Mouse (Mus musculus) lung, postnatal 14 days (tissue): ENCODE data around the gene Dscam.

Experiments used
- DNase-seq: peaks from one replicate; pipeline ENCODE4 v3.0.0; 2021

Dscam gene

GRCm38 (mm10) chr16:97103046-97103445, 67.5 kb downstream of the Dscam start:
- no peak for DNase-seq

DNA sequence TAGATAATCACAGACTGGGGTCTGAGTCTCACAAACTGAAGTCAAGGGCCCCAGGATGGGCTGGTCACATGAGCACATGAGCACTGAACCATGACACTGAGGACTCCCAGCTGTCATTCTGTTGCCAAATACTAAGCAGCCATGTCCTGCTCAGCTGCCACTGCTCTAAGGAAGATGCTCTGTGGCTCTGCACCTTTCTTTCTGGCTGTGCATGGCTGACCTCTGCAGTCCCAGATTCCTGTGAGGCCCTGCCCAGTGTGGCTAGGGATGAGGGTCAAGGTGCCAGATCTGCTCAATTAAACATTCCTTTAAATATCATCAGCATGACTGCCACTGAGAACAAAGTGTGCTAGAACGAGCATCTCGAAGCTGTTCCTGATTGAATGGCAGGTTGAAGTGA, 70.5 kb downstream of the Dscam start:
- no peak for DNase-seq

- DNase-seq: no peak
Measured at GRCm38 (mm10) chr16:97098508-97098907, 72.0 kb downstream of the Dscam start.

- DNase-seq: no peak
Measured at GRCm38 (mm10) chr16:97096709-97097108, 73.8 kb downstream of the Dscam start.

DNA sequence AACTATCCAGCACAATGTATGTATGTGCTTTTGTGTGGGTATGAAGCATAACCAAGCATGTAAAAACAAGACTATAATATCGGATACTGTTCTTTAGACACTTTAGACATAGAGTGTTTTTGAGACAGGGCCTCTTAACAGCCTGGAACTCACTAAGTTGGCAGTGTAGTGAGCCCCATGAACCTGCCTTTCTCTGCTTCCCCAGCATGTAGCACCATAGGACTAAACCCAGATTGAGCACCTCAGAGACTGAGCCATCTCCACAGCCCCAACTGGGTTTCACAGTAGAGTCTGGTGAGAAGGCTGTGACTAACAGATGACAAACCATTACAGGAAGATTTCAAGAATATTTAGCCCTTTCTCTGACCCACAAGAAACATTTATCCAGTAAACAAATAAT, 75.1 kb downstream of the Dscam start:
- DNase-seq: no peak

DNA sequence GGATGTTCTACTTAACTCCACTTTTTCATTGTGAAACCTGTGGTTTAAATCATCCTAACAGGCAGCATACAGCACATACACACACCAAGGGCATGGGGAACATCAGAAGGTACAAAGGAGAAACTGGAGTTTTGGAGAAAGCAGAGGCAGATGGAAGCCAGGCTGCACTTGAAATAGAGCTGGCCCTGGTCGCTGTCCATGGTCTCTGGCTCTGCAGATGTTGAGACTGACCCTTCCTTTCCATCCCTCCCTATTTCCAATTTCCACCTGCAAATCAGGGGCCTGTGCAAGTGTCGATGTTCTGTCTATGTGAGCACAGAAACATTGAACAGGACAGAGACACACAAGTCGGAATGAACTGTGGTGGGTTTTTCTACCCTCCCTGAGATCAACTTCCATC, 81.2 kb downstream of the Dscam start:
- no peak for DNase-seq

DNA sequence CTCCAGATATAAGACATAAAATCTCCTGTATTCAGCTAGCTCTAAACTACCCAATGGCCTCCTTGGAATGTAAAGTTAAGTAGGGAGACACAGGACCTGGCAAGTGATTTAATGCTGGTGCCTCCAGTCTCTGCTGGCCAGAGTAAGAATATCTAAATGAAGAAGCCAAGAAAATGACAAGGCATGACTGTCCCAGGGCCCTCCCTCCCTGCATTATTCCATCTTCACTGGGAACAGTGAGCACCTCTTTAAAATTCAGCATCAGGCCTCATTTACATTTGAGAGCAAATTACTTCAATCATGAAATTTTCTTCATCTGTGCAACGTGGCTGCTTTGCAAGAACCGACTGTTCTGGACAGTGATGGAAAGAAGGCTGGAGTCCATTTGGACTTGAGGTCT, 86.9 kb downstream of the Dscam start:
- DNase-seq: no peak

- no peak for DNase-seq
Measured at GRCm38 (mm10) chr16:97075920-97076572, 94.5 kb downstream of the Dscam start.

DNA sequence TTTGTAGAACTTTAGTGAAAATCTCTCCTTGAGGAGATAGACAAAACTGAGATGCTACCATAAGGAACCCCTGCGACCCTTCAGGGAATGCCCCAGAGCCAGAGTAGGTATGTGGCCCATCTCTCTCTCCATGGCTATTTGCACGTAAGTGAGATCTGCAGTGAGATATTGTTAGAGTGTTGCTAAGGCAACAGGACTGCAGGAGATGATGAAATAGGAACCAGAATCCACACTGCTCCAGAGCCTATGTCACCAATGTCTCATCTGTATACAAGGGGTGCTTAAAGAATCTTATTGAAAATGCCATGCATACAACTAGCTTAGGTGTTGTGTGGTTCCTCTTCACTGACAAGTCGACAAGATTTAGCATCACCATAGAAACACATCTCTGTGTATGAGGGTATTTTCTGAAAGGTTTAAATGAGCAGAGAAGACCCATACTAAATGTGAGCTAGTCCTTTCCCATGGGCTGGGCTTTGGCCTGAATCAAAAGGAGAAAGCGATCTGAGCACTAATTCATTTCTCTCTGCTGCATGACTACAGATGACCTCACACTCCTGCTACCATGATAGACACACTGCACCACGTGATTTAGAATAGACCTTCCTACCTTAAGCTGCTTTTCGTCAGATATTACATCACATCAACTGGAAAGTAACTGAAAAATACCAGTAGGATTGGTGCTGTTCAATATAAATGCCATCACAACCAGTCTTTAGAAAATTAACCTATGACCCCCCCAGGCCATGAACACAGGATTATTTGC, 95.2 kb downstream of the Dscam start:
- no peak for DNase-seq

DNA sequence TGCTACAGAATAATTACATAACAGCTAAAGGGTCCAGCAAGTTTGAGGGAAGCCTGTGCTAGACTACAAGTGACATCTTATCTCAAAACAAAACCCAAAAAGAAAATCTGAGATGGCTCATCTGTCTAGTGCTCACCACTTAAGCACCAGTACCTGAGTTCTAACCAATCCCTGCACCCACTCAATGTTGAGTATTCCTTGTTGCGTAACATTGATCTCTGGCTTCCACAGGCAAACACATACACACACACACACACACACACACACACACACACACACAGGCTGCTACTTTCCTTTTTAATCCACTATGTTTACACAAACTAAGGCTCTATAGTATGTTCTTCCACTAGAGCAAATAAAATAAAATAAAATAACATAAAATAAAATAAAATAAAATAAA, 96.7 kb downstream of the Dscam start:
- no peak for DNase-seq

DNA sequence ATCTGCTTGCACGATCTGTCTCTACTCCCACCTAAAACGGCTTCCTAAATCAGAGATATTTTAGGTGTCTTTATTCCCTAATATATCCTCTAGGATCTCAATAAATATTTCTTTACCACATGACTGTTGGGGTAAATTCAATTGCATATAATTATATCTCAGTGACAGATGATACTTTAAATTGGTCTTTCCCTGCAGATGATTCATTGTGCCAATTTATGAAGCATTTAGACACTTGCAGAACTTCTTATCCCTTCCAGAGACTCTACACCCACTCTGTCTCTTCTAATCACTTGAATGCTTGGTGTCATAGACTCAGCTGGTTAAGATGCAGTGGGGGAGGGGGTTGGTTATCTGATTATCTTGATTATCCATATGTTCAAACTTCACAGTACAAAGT, 97.9 kb downstream of the Dscam start:
- DNase-seq: no peak

GRCm38 (mm10) chr16:97066856-97067255, 103.7 kb downstream of the Dscam start:
- no peak for DNase-seq

GRCm38 (mm10) chr16:97062207-97062606, 108.3 kb downstream of the Dscam start:
- no peak for DNase-seq

GRCm38 (mm10) chr16:97061390-97061789, 109.2 kb downstream of the Dscam start:
- no peak for DNase-seq

- no peak for DNase-seq
Measured at GRCm38 (mm10) chr16:97060736-97061135, 109.8 kb downstream of the Dscam start.

- DNase-seq: no peak
Measured at GRCm38 (mm10) chr16:97060276-97060675, 110.3 kb downstream of the Dscam start.

- DNase-seq: no peak
Measured at GRCm38 (mm10) chr16:97035271-97035670, 135.3 kb downstream of the Dscam start.

DNA sequence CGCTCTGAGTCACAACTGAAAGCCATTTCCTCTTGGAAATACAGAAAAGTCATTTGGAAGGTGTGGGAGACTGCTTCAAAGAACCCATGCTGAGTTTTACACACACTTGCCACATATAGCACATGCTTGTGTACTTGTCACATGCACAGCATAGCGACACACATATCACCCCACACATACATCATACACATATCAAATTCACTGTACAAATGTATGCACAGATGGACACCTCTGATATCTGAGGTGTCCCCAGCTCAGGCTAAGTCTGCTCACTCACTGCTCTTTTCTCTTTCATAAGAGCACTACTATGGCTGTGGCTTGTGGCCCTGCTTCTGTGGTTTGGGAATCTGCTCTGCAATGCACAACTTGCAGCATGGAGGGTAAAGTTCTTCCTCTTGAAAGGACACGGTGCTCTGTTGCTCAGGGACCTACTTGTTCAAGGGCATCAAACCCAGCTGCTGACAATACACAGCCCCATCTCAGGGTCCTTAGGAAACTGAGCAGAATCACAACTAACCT, 137.0 kb downstream of the Dscam start:
- DNase-seq: no peak

- DNase-seq: peak; percentile 19
Measured at GRCm38 (mm10) chr16:97027701-97028100, 142.9 kb downstream of the Dscam start.

DNA sequence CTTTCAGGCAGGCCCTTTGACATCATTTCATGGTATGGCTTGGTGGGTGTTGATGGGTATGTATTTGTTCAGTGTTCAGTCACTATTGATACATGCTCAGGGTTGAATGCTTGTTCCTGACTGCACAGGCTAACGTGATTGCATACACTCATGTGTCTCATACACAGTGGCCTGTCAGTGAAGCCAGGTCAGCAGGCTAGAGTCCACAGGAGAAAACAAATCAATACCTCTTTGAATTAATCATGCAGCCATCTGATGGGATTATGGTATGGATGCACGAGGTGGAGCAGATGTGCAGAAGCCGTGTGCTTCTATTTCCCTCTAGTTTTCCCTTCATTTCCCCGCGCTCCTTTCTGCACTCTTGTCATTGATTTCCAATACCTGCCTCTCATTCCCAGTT, 143.7 kb downstream of the Dscam start:
- DNase-seq: no peak

DNA sequence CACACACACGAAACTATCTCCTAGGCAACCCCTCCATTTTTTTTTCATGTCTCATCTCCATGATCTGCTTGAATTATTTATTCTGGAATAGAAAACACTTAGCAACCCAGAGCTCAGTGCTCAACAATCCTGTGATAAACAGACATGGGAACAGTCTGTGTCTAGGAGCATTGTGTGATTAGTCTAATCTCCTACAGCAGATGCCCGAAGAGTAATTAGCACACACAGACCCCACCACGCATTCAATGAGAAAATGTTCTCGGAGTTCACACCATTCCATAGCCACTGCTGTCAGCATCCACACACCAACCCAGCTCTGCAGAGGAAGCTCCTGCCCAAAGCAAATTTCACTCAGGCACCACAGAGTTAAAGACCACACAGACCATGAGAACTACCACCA, 146.1 kb downstream of the Dscam start:
- DNase-seq: no peak

DNA sequence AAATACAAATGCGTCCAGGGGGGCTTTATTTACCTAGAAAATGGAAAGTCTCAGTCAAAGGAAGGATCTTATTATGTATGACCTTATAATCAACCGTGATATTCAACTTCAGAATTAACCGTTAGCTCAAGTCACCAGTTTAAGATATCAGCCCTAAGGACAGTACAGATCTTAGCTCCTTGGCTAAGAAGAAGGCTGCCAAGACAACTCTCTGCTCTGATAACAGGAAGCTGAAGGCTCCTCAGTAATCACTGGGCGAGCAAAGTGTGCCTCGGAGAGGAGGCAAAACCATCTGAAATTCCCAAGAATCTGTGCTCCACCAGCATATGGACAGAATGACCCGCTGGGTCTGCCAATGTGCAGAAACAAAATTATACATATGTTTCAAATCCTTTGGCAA, 149.1 kb downstream of the Dscam start:
- DNase-seq: no peak

DNA sequence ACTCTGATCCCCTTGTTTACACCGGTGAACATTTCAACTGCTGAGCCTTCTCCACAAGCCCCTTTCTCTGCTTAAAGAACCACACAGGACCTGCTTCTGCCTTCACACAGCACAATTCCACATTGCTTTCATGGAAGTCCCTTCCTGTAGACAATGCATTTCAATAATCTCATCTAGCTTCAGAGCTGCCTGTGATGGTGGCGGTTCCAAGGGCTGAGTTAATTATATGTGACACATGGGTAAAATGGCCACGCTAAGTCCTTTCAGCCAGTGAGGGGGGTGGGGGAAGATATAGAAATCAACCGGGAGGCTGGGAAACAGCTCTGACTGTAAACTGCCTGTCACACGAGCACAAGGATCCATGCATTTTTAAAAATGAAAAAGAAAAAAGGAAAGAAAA, 152.2 kb downstream of the Dscam start:
- no peak for DNase-seq

DNA sequence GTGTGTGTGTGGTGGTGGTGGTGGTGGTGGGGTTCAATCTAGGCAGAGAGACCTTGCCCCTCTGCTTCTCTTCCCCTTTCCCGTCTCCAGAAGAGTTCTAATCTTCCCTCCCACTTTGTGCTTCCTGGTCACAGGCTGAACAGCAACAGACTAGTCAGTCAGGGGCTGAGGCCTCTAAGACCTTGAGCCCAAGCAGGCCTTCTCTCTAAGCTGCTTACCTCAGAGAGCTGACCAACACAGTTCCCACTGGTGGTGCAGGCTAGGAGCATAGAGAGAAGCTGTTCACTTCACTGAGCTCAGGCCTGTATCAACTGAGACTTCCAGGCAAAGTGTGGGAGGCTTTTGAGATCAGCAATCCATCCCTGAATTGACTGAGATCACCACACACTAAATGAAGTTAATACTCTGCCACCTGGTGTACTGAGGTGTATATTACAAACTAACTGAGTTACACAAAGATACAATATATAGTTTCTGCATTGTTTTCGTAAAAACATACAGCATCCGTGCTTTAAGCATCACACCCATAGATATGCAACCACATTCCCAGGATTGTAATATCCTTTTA, 153.3 kb downstream of the Dscam start:
- no peak for DNase-seq
